Mouse (Mus musculus) ES-Bruce4 (cell line): Measurements from ENCODE around the gene Clec4d.

Experiments
- CTCF ChIP-seq: IDR thresholded peaks from one replicate; pipeline ENCODE4 v1.8.1; 2011; ENCODE audit warnings: low read depth, low read length
- EP300 ChIP-seq: IDR thresholded peaks from 2 replicates; pipeline ENCODE4 v1.6.1; 2011; ENCODE audit warnings: low read depth, low read length; ENCODE audit not compliant: insufficient read depth
- POLR2A ChIP-seq: IDR thresholded peaks from one replicate; pipeline ENCODE4 v1.8.1; 2011; ENCODE audit warnings: low read length; ENCODE audit not compliant: insufficient read depth

GRCm38 (mm10) chr6:123261555-123262161, at the start of gene Clec4d:
- no peak for TF ChIP-seq CTCF
- TF ChIP-seq POLR2A, result no peak
- no peak for TF ChIP-seq EP300
